Mouse (Mus musculus): Measurements from ENCODE around the gene Amy2a2.
"Not testable (repeated sequence)": the region's sequence is repeated elsewhere in the genome, so short reads cannot be mapped to it uniquely, and the experiment has no call there.

Amy2a2 gene

DNA sequence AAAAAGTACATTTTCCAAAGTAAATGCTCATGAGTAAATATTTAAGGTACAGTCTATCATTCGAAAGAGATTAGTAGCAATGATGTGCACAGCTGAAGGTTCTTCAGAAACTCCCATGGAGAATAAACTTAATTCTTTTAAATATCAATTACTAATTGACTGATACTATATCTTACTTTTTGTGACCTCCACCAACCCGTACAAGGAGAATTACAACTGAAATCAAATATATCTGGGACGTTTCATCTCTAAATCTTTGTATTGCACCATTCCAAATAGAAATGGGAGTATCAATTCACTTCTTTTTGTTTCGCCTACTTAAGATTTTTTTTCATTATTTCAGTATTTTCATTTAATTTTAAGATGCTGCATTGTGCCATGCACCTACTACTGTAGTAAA, at the start of gene Amy2a2:
Gene Amy2a2, minus strand, starts transcription at position 101 of the 400 bp plus-strand sequence.
- DNase-seq (ENCODE audit: low spot score), result not testable (repeated sequence)

DNA sequence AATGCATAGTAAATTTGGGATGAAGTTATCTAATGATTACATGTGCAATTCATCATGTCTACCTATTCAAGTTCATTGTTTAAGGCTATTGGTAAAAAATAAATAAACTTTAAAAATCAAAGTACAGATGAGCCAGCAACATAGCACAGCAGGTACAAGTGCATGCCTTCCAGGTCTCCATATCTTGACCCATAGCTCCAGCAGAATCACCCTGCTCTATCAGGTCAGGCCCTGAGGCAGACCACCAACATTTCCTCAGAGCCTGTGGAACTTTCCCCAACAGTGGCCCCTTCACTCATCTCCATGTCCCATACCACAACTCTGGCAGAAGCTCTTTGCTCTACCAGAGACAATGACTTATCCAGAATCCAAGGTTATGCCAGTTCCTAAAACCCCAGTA, 11.0 kb downstream of the Amy2a2 start:
- not testable (repeated sequence) for DNase-seq (ENCODE audit: low spot score)

DNA sequence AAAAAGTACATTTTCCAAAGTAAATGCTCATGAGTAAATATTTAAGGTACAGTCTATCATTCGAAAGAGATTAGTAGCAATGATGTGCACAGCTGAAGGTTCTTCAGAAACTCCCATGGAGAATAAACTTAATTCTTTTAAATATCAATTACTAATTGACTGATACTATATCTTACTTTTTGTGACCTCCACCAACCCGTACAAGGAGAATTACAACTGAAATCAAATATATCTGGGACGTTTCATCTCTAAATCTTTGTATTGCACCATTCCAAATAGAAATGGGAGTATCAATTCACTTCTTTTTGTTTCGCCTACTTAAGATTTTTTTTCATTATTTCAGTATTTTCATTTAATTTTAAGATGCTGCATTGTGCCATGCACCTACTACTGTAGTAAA, 32.5 kb downstream of the Amy2a2 start, which contains the start of gene Amy2a3:
Gene Amy2a3, minus strand, starts transcription at position 101 of the 400 bp plus-strand sequence.
- not testable (repeated sequence) for DNase-seq (ENCODE audit: low spot score)

DNA sequence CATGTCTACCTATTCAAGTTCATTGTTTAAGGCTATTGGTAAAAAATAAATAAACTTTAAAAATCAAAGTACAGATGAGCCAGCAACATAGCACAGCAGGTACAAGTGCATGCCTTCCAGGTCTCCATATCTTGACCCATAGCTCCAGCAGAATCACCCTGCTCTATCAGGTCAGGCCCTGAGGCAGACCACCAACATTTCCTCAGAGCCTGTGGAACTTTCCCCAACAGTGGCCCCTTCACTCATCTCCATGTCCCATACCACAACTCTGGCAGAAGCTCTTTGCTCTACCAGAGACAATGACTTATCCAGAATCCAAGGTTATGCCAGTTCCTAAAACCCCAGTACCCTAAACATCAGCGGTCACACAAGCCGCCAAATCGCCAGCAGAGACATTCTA, 43.5 kb downstream of the Amy2a2 start:
- DNase-seq (ENCODE audit: low spot score), result not testable (repeated sequence)

Measured in ovary, adult 18-20 months (tissue).